Mouse (Mus musculus): Measurements from ENCODE around the gene Gm49380.

Gene Gm49380

GRCm38 (mm10) chr9:44022100-44022847, 91.0 kb downstream of the Gm49380 start:
- DNase-seq (ENCODE audit: low read depth, low spot score) = no peak

GRCm38 (mm10) chr9:44020001-44020400, 93.3 kb downstream of the Gm49380 start:
- DNase-seq (ENCODE audit: low read depth, low spot score) = no peak

- no peak for DNase-seq (ENCODE audit: low read depth, low spot score)
These were observed 95.5 kb downstream of the Gm49380 start for GRCm38 (mm10) chr9:44017846-44018245.

Data from forelimb bud, embryonic 11.5 days (tissue).